Mouse (Mus musculus): ENCODE results near the gene Lrrc40.

DNA sequence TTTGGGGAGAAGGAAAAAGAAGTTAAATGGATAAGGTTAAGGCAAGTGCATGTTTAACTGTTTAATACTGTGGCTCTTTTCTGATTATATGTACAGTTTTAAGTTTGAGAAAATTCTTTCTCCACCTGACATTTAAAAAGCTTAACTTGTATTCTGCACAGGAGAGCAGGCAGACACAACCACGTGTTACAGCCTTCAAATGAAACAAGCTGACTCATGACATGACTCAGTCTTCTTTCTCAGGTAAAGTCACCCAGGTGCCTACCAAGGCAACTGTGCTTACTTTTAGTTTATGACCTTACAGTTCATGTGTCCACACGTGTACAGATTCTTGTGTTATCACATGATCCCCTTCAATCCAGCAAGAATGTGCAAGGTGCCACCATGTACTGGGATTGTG, 67.0 kb downstream of the Lrrc40 start:
- no peak for TF ChIP-seq MAX (IDR thresholded peaks at IDR 0.05)
- TF ChIP-seq CTCF (IDR thresholded peaks at IDR 0.05; ENCODE audit: control insufficient read depth, insufficient read depth, insufficient read length), result no peak
- no peak for TF ChIP-seq USF1 (IDR thresholded peaks at IDR 0.05; ENCODE audit: low read depth)

All from C2C12 (cell line).